Mouse (Mus musculus): ENCODE measurements around the gene Stab2.

GRCm38 (mm10) chr10:86872121-86872520 is 135.7 kb downstream of the Stab2 start:
- TF ChIP-seq ZNF384 (IDR thresholded peaks at IDR 0.05; ENCODE audit: low read depth, low read length) (no peak), CHD2 (IDR thresholded peaks at IDR 0.05; ENCODE audit: low read depth, low read length) (no peak), MAFK (IDR thresholded peaks at IDR 0.05; ENCODE audit: insufficient read depth, low read depth, low read length) (no peak), HCFC1 (IDR thresholded peaks at IDR 0.05; ENCODE audit: borderline replicate concordance, insufficient read depth, low read length) (no peak)
